Mouse (Mus musculus): ENCODE results near the gene Gm17334. TPM values are rescaled to one million over a fixed set of nuclear protein-coding genes. Genes with fewer than 3 reads are reported as not detected.

Gm17334 gene
- polyA plus RNA-seq, 1 experiment, result 1.5 TPM

DNA sequence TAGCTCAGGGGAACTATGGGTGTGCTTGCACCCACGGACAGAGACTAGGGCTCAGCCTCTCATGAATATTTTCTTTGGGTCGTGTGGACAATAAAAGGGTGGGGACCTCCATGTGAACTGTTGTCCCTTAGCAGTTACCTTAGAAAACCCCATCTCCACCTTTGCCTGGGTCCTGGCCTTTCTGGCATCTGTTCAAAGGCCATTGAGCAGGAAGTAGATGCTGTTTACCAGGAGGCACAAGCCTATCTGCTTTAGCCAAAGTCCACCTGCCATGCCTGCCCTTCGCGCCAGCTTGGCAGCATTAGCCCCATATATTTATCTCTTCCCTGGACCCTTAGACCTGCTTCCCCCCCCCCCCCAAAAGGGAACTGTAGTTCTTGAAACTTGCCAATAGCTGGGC, 15.4 kb downstream of the Gm17334 start:
- 33% methylated on average over 4 of the region's 4 CpGs for WGBS
- peak; percentile 81 for DNase-seq (ENCODE audit: low read depth, low spot score)

DNA sequence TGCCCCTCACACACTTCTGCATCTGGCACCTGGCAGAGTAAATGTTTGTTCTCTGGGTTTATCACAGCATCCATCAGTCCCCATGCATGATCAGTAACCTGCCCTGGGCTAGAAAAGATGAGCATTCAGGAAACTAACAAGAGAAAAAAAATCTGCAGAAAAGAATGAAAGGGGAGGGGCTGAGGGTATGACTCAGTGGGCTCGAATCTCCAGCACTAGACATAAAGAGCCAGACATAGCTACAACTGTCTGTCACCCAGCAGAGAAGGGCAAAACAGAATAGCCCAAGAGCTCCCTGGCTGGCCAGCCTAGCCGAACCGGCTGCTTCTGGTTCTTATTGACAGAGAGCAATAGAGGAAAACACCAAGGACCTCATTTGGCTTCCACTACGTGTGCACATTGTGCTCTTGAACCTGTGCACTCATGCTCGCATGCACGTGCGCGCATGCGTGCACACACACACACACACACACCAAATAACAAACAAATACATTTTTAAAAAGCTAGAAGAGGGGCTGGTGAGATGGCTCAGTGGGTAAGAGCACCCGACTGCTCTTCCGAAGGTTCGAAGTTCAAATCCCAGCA, 17.9 kb downstream of the Gm17334 start:
- no peak for DNase-seq (ENCODE audit: low read depth, low spot score)
- 74% methylated on average over 12 of the region's 12 CpGs for WGBS

DNA sequence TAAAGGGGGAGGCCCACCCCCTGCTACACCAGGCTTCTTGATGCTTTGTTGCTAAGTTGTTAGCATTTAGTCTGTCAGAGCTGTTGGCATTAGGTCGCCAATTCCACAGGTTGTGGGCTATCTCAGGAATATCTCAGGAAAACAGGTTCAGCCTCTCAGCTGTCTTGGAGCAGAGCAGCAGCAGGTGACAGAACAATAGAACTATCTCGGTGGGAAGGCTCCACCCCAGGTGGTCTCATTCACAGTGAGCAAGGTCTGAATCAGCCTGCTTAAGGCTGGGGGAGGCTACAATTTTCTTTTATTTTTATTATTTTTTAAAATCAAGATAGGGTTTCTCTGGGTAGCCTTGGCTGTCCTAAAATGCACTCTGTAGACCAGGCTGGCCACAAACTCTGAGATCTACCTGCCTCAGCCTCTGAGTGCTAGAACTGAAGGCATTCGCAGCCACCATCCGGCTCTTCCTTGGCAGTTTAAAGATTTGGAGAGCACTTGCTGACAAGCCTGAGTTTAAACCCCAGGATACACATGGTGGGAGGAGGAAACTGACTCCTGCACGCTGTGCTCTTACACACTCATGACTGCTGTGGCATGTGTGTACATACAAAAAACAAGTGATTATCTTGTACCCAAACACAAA, 23.2 kb downstream of the Gm17334 start:
- 76% methylated on average over 5 of the region's 5 CpGs for whole genome bisulfite sequencing
- DNase-seq (ENCODE audit: low read depth, low spot score), result no peak

DNA sequence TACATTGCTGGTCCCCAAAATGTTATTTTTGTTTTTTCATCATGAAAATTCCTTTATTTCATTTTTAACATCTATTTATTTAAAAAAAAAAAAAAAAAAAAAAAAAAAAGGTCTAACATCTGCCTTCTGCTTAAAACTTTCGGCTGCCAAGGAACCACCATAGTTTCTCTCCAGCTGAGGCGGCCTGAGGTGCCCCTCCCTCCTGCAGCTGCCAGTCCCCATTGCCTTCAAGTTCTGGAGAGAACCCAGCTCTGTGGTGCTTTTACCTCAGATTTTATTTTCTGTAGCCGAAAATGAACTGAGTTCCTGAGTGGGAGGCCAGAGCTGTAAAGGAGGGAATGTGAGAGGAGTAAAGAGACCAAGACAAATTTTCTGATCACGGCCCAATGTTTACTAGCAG, 23.7 kb downstream of the Gm17334 start:
- no peak for DNase-seq (ENCODE audit: low read depth, low spot score)
- 81% methylated on average over 4 of the region's 4 CpGs for WGBS

DNA sequence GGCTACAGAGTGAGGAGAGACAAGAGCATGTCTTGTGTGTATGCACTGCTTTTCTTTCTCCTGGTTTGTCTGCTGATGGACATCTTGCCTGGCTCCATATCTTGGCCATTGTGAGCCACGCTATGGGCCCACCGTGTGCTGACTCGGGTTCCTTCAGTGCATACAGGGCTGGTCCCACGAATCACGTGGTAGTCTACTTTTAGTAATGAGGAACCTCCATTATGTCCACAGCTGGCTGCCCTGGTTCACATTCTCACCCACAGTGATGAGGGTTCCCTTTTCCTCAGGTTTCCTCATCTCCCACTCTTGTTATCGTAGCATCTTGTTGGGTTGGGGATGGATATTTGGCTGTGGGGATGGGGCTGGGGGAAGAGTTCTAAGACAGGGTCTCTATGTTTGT, 24.4 kb downstream of the Gm17334 start:
- DNase-seq (ENCODE audit: low read depth, low spot score), result no peak

DNA sequence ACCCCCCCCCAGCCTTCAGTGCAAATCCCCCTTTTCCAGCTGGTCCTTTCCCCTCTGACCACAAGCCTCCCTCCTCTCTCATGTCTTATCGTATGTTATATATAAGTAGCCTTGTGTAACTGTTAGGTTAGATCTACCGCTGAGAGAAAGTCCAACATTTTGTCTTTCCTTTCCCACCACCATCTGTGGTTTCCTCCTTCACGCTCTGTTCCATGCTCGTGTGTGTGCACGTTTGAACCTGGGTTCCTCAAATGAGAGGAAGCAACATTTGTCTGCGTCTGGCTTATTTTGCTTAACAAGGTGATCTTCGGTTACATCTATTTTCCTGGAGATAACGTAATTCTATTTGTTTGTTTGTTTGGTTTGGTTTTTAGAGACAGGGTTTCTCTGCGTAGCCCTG, 25.0 kb downstream of the Gm17334 start:
- 85% methylated on average over 9 of the region's 9 CpGs for WGBS
- no peak for DNase-seq (ENCODE audit: low read depth, low spot score)

More for the DNA sequence above, 24.4 kb downstream of the Gm17334 start:
- WGBS, result 83% methylated on average over 6 of the region's 6 CpGs

DNA sequence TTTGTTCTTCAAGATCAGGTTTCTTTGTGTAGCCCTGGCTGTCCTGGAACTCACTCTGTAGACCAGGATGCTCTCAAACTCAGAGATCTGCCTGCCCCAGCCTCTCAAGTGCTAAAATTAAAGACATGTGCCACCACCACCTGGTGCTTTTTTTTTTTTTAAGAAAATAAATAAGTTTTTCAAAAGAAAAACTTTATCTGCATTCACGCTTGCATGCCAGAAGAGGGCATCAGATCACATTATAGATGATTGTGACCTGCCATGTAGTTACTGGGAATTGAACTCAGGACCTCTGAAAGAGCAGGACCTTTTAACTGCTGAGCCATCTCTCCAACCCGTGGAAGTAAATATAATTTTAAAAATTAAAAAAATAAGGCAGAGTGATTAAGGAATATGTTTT, 27.7 kb downstream of the Gm17334 start:
- WGBS, result 87% methylated on average over 2 of the region's 2 CpGs

DNA sequence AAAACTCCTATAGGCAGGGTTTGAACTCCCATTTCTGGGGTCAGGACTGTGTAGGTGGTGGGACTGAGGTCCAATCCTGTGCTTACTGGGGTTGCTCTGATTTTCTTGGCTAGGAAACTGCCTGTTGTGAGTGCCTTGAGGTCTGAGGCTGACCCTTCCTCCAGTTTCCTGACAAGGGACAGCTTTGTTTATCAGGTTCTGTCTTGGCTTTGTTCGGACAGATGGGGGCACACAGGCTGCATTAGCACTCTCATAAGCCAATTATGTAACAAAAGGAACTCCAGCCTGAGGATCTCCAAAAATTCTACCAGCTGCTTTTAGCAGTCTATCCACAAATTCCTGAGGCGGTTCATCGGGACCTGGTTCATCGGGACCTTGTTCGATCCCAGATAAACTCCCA, 30.6 kb downstream of the Gm17334 start:
- no peak for DNase-seq (ENCODE audit: low read depth, low spot score)
- WGBS, result 50% methylated on average over 5 of the region's 5 CpGs

More for the DNA sequence above, 27.7 kb downstream of the Gm17334 start:
- no peak for DNase-seq (ENCODE audit: low read depth, low spot score)

DNA sequence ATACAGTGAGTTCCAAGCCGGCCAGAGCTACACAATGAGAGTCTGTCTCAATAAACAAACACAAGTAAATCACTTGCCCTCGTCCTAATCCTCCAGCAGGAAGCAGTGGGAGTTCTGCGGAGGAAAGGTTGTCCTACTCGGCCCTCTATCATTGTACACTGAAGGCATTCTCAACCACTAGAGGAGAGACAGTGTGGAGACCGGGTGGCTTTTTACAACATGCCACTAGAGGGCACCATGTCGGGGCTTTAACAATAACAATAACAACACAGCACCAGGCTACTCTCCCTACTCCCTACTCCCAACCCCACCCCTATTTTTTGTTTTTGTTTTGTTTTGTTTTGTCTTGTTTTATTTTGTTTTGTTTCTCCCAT, 35.4 kb downstream of the Gm17334 start:
- 17% methylated on average over 6 of the region's 6 CpGs for WGBS
- DNase-seq (ENCODE audit: low read depth, low spot score), result no peak

DNA sequence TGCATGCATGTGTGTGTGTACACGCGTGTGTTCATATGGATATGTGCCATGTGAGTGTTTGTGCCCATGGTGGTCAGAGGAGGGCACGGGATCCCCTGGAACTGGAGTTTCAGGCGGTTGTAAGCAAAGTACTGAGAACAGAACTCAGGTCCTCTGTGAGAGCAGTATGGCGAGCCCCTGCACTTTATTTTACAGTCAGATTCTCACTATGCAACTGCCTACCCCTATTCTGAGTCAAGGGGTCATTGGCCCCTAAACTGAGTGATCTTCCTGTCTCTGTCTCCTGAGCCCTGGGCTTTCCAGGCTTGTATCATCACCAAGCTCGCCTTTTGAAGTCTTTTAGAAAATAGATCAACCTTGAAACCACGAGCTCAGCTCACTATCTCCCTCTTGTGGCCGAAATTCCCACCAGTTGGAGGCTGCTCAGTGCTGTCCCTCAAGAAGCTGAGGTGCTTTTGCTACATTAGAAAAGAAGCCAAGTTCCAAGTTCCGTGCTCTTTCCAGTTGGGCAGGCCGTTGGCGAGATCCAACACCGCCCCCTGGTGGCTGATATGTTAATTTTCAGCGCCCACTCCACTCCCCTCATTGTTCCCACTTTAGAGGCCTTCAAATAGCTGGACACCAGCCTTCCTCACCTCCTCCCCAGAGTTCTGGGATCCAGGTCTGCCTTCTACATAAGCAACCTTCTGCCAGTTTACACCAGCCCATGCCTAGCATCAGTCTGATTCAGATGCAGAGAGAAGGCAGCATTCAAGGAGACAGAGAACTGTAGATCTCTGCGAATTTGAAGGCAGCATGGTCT, 36.0 kb downstream of the Gm17334 start:
- DNase-seq (ENCODE audit: low read depth, low spot score), result peak; percentile 66
- 47% methylated on average over 14 of the region's 14 CpGs for WGBS

DNA sequence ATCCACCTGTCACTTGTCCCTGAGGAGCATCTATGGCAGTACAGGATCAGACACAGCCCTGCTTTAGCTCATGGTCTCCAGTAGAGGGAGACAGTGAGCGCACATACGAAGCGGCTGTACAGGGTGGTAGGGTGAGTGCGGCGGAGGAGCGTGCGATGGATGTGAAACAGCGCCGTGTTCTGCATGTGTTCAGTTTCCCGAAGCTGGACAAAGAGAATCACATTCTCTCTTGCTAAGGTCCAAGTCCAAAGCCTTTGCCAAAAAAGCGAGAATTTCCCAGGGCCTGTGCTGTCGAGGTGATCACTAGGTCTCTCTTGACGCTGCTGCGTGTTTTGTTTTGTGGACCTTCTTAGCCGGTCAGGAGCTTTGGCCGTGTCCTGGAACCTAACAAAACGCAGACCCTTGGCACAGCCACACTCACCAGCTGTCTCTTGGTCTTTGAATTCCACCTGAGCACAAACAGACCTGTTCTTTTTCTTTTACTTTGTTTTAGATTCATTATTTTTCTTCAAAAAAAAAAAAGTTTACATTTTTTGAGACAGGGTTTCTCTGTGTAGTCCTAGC, 37.2 kb downstream of the Gm17334 start:
- DNase-seq (ENCODE audit: low read depth, low spot score), result no peak
- 19% methylated on average over 17 of the region's 17 CpGs for WGBS

DNA sequence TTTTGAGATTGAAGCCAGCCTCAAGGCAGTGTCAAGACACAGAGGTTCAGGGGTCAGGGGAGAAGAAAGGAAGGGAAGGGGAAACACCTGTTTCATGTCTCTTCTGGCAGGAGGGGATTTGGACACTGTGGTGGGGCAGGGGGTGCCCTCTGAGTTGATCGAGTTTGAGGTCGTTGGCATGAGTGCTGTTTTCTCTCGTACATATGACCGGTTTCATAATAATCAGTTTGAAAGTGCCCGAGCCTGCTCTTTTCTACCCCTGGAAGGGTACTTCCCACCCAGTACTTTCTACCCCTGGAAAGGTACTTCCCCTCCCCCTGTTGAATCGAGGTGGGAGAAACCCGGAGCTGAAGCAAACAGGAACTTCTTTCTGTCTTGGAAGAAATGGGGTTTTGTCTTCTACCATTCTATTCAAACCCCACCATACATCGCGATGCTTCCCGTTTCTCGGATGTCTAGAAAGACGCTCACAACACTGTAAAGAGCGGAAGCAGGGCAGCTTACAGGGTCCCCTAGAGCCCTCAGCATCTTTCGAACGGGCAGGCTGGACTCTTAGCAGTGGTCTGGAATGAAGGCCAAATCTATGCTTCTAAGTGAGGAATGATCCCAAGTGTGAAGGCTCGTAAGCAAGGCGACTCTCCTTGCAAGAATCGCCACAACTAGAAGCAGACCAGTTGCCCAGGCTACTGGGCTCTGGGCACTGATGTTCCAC, 37.9 kb downstream of the Gm17334 start:
- DNase-seq (ENCODE audit: low read depth, low spot score), result no peak
- WGBS, result 65% methylated on average over 18 of the region's 18 CpGs

DNA sequence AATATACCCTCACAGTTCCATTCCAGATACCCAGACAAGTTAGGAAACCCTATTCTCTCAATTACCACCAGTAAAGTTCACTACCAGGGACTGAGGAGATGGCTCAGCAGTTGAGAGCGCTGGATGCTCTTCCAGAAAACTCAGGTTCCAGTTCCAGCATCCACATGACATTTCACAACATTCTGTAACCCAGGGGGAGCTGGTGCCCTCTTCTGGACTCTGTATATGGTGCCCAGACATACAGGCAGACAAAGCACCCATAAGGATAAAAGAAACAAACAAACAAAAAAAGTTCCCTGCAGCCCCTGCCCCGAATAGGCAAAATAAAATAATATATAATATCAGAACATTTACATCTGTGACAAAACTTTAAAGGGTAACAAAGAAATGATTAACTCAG, 38.6 kb downstream of the Gm17334 start:
- WGBS, result 85% methylated on average over 2 of the region's 2 CpGs
- DNase-seq (ENCODE audit: low read depth, low spot score), result no peak

DNA sequence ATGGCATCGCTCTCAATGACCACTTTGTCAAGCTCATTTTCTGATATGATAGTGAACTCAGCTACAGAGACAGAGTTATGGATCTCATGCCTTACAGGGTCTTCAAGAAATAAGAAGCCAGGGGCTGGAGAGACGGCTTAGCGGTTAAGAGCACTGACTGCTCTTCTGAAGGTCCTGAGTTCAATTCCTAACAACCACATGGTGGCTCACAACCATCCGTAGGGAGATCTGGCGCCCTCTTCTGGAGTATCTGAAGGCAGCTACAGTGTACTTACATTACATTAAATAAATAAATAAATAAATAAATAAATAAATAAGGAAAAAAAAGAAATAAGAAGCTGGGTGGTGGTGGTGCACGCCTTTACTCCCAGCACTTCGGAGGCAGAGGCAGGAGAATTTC, 39.2 kb downstream of the Gm17334 start:
- 87% methylated on average over 7 of the region's 7 CpGs for WGBS
- no peak for DNase-seq (ENCODE audit: low read depth, low spot score)

DNA sequence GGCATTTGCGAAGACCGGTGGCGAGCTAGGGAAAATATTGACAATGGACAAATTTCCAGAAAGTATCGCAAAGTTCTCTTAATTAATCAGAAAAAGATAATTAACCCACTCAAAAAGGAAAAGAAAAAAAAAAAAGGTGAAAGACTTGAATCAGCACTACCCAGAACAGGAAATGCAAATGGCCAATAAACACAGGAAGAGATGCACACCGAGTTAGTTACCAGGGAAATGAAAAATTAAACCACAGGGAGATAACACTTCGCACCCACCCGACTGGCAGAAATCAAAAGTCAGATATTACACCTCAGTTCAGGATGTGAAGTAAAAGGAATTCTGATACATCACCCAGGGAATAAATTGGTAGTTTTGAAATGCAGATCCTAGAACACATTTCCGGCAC, 40.7 kb downstream of the Gm17334 start:
- DNase-seq (ENCODE audit: low read depth, low spot score), result no peak
- 81% methylated on average over 8 of the region's 8 CpGs for WGBS

DNA sequence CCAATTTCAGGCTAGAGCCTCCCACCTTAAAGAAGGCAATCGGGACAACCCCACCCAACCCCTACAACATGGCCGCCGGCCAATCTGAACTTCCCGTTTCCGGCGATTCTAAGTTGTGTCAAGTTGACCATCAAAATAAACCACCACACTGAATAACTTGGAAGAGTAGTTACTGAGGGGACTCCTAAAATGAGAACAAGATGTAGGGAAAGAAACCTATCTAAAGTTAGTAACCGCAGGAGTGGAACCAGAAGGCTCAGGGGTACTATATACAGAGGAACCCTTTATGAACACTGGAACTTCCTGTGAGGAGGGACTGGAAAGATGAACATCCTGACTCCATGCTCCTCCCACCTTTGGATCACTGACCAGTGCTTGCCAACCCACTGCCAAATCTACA, 41.5 kb downstream of the Gm17334 start:
- 96% methylated on average over 7 of the region's 7 CpGs for whole genome bisulfite sequencing
- no peak for DNase-seq (ENCODE audit: low read depth, low spot score)
